Mouse (Mus musculus) brown adipose tissue, adult 24 weeks (tissue): Measurements from ENCODE around the gene Fam222b. TPM values are rescaled to one million over a fixed set of nuclear protein-coding genes. Genes with fewer than 3 reads are reported as not detected.

Experiments used
- H3K27ac ChIP-seq: fragments of 200-500 bp; replicated peaks from 2 replicates; pipeline ENCODE4 v1.5.1; 2012; ENCODE audit warnings: low read depth, mild to moderate bottlenecking, low read length
- H3K4me1 ChIP-seq: fragments of 200-500 bp; 2 replicates; pipeline ENCODE4 v1.6.1; 2012; ENCODE audit warnings: low read length, mixed read lengths; ENCODE audit not compliant: control insufficient read depth, insufficient read depth, insufficient read length
- H3K4me3 ChIP-seq: fragments of 200-500 bp; 2 replicates; pipeline ENCODE4 v1.5.1; 2012; ENCODE audit warnings: low read depth, mild to moderate bottlenecking, low read length, moderate library complexity; ENCODE audit not compliant: insufficient read depth
- polyA plus RNA-seq: library from polyadenylated mRNA; stranded (reverse); fragments of >200 nt; gene quantifications from 2 replicates; pipeline ENCODE4 v1.2.4, GENCODE M21; 2012; ENCODE audit not compliant: missing spikeins, insufficient read depth, insufficient read length

The Fam222b gene
- polyA plus RNA-seq, 1 experiment, result 7.5 TPM

- no peaks in the 10 kb centered on the region for H3K4me1 ChIP-seq
- H3K4me3 ChIP-seq, result no peak overlapping the region
- no peak overlapping the region for H3K27ac ChIP-seq
Measured at GRCm38 (mm10) chr11:78172034-78172747, 77.7 kb downstream of the Fam222b start.

DNA sequence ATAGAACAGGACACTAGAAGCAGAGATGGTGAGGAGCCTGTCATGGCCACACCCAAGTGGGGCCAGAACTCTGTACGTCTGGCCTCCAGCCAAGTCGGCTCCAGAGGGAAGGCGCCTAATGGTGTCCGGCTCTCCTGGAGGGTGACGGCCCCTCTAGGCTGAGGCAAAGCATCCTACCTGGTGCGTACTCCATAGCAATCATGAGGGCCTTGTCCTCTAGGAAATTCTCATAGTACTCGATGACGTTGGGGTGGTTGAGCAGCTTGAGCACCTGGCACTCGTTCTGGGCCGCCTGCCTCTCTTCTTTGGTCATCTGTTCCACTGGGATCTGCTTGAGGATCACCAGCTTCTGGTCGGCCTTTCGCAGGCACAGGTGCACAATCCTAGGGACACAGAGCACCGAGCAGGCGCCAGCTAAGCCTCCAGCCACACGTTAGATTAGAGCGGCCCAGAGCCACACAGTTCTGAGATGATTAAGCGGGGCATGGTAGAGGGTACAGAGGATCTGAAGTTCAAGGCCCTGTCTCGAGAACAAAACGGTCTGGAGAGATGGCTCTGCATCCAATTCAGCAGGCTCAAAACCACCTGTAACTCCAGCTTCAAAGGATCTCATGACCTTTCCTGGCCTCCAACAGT, 78.4 kb downstream of the Fam222b start:
- no peaks in the 10 kb centered on the region for H3K4me1 ChIP-seq
- H3K4me3 ChIP-seq, result no peak overlapping the region
- no peak overlapping the region for H3K27ac ChIP-seq

GRCm38 (mm10) chr11:78174506-78174905, 80.0 kb downstream of the Fam222b start:
- Histone ChIP-seq H3K4me3 (no peak overlapping the region), H3K27ac (no peak overlapping the region), H3K4me1 (peaks cover 4% of the 10 kb centered on the region; the same call in 1 of the 2 replicates)

GRCm38 (mm10) chr11:78175771-78176401, 81.4 kb downstream of the Fam222b start:
- Histone ChIP-seq H3K4me1 (peaks cover 4% of the 10 kb centered on the region; the same call in 1 of the 2 replicates), H3K4me3 (peak overlapping the region; percentile 95), H3K27ac (peak overlapping the region; percentile 11)

DNA sequence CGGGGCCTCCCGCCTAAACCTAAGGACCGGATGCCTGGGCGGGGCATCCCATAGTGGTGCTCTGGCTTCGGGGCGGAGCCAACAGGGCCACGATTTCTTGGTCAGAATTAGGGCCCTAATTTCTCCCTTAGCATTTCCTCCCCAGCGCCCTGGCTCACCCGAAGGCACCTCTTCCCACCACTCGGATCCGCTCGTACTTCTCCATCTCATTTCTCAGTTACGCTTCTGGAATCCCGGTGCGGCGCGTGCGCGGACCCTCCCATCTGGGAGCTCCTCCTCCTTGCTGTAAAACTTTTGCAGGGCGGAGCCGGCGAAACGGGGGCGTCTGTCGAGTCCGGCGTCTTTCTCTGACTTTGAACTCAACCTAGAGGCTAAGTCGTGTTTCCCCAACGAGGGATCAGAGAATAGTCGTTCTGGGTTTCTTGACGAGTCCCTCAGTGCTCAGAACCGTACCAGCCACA, 82.0 kb downstream of the Fam222b start, which contains the start of the genes Nek8 and Tlcd1:
Nek8 (minus strand) TSS at position 274 of the 461 bp plus-strand sequence.
Tlcd1 (plus strand) TSS at position 310 of the 461 bp plus-strand sequence.
- H3K4me3 ChIP-seq, result peak within 1 kb of the TSS; percentile 95
- H3K27ac ChIP-seq, result peak within 1 kb of the TSS; percentile 91

GRCm38 (mm10) chr11:78176905-78177331, 82.5 kb downstream of the Fam222b start:
- Histone ChIP-seq H3K4me1 (peaks cover 4% of the 10 kb centered on the region; the same call in 1 of the 2 replicates), H3K27ac (peak overlapping the region; percentile 44), H3K4me3 (peak overlapping the region; percentile 95)

More for the DNA sequence above, 82.0 kb downstream of the Fam222b start, which contains the start of the genes Nek8 and Tlcd1:
- H3K4me1 ChIP-seq, result peaks cover 4% of the 10 kb centered on the region; the same call in 1 of the 2 replicates

DNA sequence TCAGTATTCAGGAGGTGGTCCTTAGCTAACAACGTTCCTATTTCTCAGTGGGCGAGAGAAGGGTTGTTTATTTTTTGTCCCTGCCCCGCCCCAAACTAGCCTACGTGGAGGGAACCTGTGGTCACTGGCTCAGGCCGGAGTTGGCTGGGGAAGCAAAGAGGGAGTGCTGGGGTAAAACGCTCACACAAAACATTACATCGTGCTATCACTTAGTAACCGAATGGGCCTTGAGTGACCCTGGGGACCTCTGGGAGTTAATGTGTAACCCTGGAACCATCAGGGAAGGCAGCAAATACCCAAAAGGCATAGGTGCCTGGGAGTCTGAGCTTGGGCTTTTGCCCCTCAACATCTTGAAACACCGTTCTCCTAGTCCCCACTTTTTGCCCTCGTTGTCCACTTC, 83.0 kb downstream of the Fam222b start:
- peak overlapping the region; percentile 95 for H3K4me3 ChIP-seq
- 0 out of 2 replicates have a peak overlapping the region, but pooled peaks have one; percentile 4 for H3K27ac ChIP-seq
- H3K4me1 ChIP-seq, result peaks cover 4% of the 10 kb centered on the region; the same call in 1 of the 2 replicates

- Histone ChIP-seq H3K27ac (peak overlapping the region; percentile 69), H3K4me1 (peaks cover 4% of the 10 kb centered on the region; the same call in 1 of the 2 replicates)
Measured at GRCm38 (mm10) chr11:78177903-78178858, 83.7 kb downstream of the Fam222b start.

DNA sequence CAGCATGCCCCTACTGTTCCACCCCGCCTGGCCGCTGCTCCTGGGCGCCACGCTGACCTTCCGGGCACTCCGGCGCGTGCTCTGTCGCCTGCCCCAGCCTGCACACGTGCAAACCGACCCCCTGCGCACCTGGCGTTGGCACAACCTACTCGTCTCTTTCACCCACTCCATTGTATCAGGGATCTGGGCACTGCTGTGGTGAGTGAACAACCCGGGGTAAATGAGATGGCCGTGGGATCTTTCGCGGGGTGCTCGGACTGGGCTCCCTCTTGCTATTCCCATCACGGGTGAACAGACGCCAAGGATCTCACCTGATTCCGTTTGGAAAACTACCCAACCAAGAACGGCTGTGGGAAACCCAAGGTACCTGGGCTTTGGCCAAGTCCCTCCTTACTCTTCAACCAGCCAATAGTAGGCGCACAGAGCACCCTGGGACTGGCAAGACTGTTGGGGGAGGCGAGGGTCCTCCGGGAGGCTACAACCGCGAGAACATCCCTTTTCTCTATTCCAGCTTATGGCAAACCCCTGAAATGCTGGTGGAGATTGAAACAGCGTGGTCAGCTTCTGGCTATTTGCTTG, 84.5 kb downstream of the Fam222b start:
- Histone ChIP-seq H3K4me1 (peaks cover 4% of the 10 kb centered on the region; the same call in 1 of the 2 replicates), H3K4me3 (peak overlapping the region; percentile 66), H3K27ac (peak overlapping the region; percentile 69)

More at GRCm38 (mm10) chr11:78177903-78178858, 83.7 kb downstream of the Fam222b start:
- H3K4me3 ChIP-seq, result peak overlapping the region; percentile 95

DNA sequence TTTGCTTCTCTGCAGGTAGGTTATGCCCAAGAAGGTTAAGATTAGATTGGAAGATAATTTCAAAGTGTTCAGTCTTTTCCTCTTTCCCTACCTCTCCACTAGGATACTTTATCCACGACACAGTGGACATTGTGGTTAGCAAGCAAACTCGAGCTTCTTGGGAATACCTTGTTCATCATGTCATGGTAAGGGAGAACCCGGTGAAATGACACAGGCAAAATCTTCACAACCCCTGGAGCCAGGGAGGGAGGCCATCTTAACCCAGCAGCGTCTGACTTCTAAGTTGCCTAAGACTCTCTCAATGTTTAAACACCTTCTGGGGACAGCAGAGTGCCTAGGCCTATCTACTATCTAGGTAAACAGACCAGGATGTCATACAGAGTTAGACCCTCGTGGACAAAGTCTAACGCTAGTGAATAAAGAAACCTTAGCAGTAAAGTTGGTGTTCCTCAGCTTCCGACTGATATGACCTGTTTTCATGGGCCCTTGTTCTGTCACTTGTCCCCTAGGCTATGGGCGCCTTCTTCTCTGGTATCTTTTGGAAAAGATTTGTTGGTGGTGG, 85.1 kb downstream of the Fam222b start:
- peaks cover 4% of the 10 kb centered on the region; the same call in 1 of the 2 replicates for H3K4me1 ChIP-seq
- peak overlapping the region; percentile 66 for H3K4me3 ChIP-seq
- no peak overlapping the region for H3K27ac ChIP-seq

DNA sequence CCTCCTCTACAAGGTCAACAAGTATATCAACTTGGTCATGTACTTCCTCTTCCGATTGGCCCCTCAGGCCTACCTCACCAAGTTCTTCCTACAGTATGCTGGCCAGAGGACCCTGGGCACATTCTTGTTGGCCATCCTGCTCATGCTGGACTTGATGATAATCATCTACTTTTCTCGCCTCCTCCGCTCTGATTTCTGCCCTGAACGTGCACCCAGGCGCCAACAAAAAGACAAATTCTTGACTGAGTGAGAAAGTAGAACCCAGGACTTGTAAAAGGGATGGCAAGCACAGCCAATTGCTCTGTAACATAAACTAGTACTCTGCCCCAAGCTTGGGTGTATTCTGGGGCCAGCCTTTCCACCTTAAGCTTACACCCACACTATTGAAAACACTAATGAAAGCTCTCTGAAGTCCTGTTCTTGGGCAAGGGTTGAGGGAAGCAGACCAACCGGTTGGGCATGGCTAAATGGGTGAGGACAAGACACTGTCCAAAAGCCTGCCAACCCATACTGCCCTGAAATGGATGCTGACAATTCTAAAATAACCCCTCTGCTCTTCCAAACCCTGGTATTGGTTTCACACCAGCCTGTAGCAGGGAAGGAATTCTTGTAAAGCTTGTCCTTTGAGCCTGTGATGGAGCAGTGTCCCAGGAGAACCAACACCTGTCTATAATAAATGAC, 85.8 kb downstream of the Fam222b start:
- H3K4me3 ChIP-seq, result no peak overlapping the region
- peaks cover 4% of the 10 kb centered on the region; the same call in 1 of the 2 replicates for H3K4me1 ChIP-seq
- no peak overlapping the region for H3K27ac ChIP-seq

GRCm38 (mm10) chr11:78181830-78182357, 87.4 kb downstream of the Fam222b start:
- Histone ChIP-seq H3K27ac (no peak overlapping the region), H3K4me3 (peak overlapping the region; percentile 92; the same call in 1 of the 2 replicates)

GRCm38 (mm10) chr11:78182450-78182849, 88.0 kb downstream of the Fam222b start:
- Histone ChIP-seq H3K4me1 (peaks cover 4% of the 10 kb centered on the region; the same call in 1 of the 2 replicates), H3K27ac (peak overlapping the region; percentile 94), H3K4me3 (peak overlapping the region; percentile 92)

More at GRCm38 (mm10) chr11:78181830-78182357, 87.4 kb downstream of the Fam222b start:
- peaks cover 4% of the 10 kb centered on the region; the same call in 1 of the 2 replicates for H3K4me1 ChIP-seq
